Mouse (Mus musculus) layer of hippocampus, postnatal 25 days (tissue): ENCODE results near the gene Casp8ap2. TPM values are rescaled to one million over a fixed set of nuclear protein-coding genes. Genes with fewer than 3 reads are reported as not detected.

Source experiments
- DNase-seq, 2 experiments: peaks; one replicate each; pipeline ENCODE4 v3.0.0; 2022; ENCODE audit warnings: mixed read lengths in 2 of 2, low spot score in 1 of 2; ENCODE audit errors: extremely low spot score in 1 of 2
- total RNA-seq, 2 experiments: library from RNA; stranded (reverse); gene quantifications; 2 replicates each; pipeline ENCODE4 v1.2.3; 2021

The Casp8ap2 gene
- total RNA-seq, 2 experiments from 2014 or later = 10.4 to 10.5 TPM

- no peak for DNase-seq
Measured at GRCm38 (mm10) chr4:32665843-32666242, 50.6 kb downstream of the Casp8ap2 start.

- no peak for DNase-seq
Measured at GRCm38 (mm10) chr4:32668291-32668690, 53.0 kb downstream of the Casp8ap2 start.

- no peak for DNase-seq
Measured at GRCm38 (mm10) chr4:32669825-32670224, 54.6 kb downstream of the Casp8ap2 start.

- DNase-seq = no peak
Measured at GRCm38 (mm10) chr4:32674025-32674424, 58.8 kb downstream of the Casp8ap2 start.

GRCm38 (mm10) chr4:32677471-32677870, 62.2 kb downstream of the Casp8ap2 start:
- DNase-seq = no peak

- no peak for DNase-seq
Measured at GRCm38 (mm10) chr4:32680843-32681242, 65.6 kb downstream of the Casp8ap2 start.

GRCm38 (mm10) chr4:32682471-32682870, 67.2 kb downstream of the Casp8ap2 start:
- DNase-seq = no peak

- no peak for DNase-seq
Measured at GRCm38 (mm10) chr4:32683061-32683582, 67.9 kb downstream of the Casp8ap2 start.

Other genes with a start within 250 kb of the Casp8ap2 start
- gene Gja10, start 12.7 kb upstream of the Casp8ap2 start, total RNA-seq = not detected
- 10 to 100 TPM; 26.3 to 33.9 TPM for gene Mdn1, start 41.7 kb downstream of the Casp8ap2 start, total RNA-seq
- gene Lyrm2, start 184.8 kb downstream of the Casp8ap2 start, total RNA-seq = 10 to 100 TPM; 38.9 to 40.3 TPM